Mouse (Mus musculus): Measurements from ENCODE around the gene Sntg2.

DNA sequence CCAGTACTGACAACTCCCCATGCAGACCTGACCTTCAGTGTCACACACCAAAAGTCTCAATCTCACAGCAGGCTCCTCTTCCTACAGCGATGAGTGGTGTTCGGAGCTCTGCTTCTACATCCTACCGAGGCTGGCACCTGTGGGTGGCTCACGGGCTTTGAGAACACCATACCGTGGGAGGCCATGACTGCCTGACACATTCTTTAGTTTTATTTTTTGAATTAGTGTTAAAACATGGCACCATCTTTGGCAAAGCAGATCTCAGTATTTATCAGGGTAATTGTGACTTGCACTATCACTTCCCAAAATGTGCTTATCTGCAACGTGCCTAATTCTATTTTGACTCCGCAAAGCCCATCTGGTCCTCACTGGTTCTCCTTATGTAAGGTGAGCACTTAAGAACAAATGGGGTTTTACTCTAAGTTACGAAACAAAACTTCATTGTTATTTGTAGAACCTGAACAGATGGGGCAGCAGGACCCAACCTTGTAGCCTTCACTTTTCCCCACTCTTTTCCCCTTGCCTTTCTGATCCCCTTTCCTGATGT lies 121.8 kb downstream of the Sntg2 start:
- no peak for TF ChIP-seq EP300 (IDR thresholded peaks at IDR 0.05; ENCODE audit: insufficient read depth, low read depth, low read length)
- no peak for TF ChIP-seq CTCF (IDR thresholded peaks at IDR 0.05)

Data from heart, adult 2 months (tissue).